Mouse (Mus musculus): Measurements from ENCODE around the gene Mfsd4b1.

The Mfsd4b1 gene

DNA sequence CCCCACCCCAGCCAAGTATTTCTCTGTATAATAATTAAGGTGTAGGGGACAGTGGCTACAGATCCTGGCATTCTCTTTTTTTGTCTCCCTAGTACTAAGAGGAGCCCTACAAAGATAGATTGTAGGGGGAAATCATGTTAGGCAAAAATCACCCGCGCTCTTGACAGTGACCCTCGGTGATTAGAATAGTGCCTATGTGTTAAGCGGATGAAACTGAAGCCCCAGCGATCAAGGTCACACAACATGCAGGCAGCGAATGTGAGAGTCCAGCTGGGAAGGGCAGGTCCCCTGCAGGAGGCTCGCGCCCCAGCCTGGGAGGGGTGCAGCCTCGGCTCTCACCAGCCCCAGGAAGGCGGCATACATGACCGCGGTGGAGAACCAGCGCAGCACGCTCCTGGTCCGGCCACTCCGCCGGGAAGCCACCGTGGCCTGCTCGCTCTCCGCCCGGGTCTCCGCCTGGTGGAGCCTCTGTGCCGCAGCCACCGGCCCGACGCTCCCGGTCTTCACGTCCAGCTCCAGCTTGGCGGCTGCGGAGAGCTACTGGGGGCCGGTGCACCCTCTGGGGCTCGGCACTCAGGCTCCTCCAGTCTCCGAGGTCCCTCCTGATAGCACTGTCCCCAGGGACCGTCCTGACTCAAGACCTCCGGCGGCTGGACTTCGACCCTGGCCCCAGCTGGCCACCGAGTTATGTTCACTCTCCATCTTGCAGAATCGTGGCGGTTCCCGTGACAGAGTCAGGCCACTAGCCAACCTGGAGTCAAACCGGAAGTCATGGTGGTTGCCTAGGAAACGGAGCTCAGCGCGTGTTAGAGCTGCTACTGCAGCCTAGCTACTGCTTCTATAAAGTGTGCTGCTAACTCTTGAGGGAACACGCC lies at the start of gene Mfsd4b1:
Gene Mfsd4b1, minus strand, starts transcription at position 715 of the 875 bp plus-strand sequence.
- 1% methylated on average over 46 of the region's 46 CpGs for WGBS

DNA sequence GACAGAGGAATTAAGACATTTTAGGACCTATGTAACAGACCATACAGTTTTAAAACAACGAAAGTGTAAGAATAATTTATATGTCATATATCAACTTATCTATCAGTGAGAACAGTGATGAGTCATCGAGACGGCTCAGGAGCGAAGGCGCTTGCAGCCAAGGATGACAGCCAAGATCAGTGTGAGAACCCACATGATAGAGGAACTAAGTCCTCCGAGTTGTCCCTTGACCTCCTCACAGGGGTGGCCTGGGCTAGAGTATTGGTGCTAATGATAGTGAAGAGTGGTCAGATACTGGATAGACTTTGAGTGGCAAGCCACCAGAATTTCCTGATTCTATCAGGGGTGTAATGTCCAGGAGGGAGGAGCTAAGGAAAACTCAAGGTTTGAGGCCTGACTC lies 48.5 kb upstream of the Mfsd4b1 start:
- WGBS, result 74% methylated on average over 6 of the region's 6 CpGs

DNA sequence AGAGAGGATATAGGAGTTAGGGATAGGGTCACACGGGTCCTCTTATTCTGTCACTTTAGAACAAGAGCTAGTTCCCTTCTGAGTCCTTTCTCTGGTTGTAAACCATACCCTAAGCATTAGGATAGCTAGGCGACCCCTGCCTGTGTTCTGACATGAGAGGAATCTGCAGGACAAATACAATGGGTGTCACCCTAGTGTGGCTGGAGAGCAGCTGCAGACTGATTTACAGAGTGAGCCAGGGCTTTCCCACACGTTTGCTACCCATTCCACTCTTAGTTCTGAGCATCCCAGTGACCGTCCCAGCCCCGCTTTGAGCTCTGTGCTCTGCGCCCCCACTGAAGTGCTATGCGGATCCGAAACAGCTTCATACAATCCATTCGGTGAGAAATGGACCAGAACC lies 45.6 kb upstream of the Mfsd4b1 start:
- WGBS, result 79% methylated on average over 9 of the region's 9 CpGs

DNA sequence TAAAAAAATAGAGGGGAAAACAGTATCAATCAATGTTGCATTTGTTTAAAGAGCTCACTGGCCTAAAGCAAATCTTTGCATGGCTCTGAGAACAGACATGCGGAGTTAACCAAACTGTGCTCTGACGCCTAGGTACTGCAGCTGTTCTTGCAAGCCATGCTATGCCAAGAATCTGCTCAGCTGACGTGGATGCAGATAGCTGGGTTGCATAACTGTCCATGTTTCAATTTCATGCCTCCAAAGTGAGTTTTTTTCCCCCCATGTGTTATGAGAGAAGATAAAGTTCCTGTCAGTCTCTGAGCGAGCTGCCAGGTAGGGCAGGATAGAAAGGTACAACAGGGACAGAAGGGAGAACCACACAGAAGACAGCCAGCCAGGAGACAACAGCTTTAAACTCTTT lies 44.2 kb upstream of the Mfsd4b1 start:
- WGBS, result 49% methylated on average over 4 of the region's 4 CpGs

DNA sequence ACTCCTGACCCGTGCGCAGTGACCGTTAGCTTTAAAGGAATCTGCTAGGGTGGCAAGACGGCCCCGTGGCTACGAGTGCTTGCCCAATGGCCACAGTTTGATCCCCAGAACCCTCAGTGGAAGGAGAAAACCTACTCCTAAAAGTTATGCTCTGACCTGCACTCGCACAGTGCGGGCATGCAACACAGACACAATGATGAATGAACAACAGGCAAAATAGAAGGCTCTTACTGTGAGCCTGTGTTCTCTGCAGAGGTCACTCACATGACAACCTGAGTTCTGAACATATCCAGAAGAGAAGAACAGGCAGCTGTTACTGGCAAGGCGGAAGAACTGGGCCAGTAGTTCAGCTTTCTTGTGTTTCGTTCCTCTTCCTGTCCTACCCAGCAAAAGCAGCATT lies 43.5 kb upstream of the Mfsd4b1 start:
- WGBS, result 81% methylated on average over 10 of the region's 10 CpGs

DNA sequence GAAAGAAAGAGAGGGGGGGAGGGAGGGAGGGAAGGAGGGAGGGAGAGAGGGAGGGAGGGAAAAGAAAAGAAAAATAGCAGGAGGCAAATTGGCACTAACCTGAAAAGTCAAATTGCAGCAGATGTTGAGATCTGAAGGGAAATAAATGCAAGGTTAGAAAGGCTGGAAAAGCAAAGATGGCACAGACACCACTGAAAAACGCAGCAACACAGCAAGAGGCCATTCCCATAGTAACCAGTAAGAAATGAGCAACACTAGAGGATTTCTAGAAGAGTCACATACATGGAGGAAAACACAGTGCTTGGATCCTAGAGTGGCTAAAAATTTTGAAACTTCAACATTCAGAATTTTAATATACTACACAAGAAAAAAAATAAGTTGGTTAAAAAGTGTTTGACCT lies 42.5 kb upstream of the Mfsd4b1 start:
- WGBS, result 63% methylated on average over 1 of the region's 1 CpGs

DNA sequence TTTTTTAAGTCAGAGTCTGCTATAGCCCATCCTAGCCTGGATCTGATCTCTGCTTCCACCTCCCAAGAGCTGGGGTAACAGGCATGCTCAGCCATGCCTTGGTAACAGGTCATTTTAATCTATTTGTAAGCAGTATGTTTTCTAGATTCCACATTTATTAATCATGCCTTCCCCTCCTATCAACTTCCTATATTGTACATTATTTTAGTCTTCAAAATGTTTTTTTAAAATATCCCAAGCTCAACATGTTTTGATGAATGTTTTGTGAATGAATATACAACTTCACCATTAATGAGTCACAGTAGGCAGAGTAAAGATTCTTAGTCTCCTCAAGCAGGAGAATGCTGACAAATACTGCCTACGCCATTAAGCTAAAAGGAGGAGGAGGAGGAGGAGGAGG lies 42.0 kb upstream of the Mfsd4b1 start:
- WGBS, result 75% methylated on average over 1 of the region's 1 CpGs

DNA sequence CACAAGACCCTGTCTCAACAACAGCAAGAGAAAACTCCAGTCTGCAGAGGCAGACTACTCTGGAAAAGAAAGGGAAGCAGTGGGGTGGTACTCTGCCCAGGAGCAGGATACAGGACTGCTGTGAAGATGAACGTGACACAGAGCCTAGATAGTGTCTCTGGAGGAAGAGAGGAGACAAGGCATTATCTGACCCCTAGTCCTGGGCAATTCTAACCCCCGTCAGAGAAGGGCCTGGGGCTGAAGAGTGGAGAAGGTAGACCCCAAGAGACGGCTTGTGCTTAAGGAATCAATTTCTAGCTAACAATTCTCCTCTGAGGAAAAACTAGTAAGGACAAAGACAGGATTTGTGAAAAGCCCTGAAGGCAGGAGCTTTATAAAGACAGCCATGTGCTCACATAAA lies 40.3 kb upstream of the Mfsd4b1 start:
- WGBS, result 80% methylated on average over 3 of the region's 3 CpGs

DNA sequence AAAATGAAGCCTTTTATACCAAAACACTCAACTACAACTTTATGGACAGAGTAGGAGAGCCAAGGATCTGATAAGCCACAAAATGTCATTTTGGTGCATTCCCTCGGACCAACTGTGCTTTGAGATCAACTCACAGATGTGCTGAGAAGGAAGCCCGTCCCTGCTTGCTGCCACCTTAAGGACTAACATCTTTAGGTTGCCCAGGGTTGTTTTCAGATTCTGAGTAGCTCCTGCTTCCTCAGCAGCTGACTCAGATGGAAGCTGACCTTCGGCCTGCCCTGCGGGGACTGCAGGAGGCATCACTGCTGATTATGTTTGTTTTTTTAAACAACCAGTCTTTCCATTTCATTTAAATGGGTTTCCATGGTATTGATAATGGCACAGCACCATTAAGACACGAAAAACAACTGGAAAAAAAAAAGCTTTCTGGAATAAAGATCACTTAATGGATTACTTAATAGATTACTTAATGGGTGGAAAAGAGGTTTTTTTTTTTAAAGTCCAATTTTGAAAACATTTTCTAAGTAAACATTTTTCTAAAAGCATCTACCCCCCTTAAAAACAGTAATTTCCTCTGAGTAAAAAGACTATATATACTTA lies 38.3 kb upstream of the Mfsd4b1 start:
- WGBS, result 71% methylated on average over 5 of the region's 5 CpGs

DNA sequence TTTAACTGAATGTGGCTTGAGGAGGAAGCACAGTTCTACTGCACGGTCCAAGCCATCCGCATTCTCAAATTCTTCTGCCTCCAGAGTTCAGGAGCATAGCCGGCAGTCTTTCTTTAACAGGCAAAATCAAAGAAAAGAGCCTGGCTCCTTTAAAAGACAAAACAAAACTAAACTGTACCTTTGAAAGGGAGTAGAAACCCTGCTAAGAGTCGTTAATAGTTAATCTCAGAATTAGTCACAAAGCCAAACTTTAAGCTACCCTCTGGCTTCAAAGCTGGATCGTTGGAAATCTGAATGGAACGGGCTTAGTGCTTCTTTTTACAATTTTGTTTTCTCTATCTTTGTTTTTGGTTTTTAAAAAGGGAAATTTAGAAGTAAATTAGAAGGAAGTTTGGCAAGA lies 37.7 kb upstream of the Mfsd4b1 start:
- 64% methylated on average over 6 of the region's 6 CpGs for WGBS

DNA sequence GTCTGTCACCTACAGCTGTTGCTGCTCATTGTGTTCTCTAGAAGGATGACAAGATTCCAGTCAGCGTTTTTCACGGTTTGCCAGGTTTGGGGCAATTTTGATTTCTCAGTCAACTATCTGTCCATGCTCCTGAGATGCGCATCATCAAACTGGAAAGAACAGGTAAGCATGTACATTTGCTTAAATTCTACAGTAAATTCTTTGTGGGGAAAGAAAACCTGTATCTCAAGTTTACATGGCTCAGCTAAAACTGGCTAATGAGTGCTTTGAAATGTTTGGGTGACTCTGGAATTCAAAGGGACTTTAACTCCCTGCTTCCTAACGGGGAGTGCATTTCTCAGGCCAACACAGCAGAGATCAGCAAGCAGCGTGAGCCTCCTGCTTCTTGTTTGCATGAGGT lies 36.9 kb upstream of the Mfsd4b1 start:
- 96% methylated on average over 5 of the region's 5 CpGs for WGBS

DNA sequence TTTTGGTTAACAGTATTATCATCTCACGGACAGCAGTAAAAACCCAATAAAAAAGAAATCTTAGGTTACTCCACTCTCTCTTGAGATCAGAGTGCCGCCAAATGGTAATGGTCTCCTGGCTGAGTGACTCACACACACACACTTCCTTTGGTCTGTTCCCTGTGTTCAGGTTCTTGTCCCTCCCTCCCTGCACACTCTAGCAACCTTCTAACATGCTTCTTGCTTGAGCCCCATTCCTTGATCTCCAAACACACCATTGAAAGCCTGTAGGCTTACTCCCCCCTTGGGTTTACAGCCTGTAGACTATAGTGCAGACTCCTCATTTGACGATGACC lies 33.7 kb upstream of the Mfsd4b1 start:
- 93% methylated on average over 3 of the region's 3 CpGs for WGBS

DNA sequence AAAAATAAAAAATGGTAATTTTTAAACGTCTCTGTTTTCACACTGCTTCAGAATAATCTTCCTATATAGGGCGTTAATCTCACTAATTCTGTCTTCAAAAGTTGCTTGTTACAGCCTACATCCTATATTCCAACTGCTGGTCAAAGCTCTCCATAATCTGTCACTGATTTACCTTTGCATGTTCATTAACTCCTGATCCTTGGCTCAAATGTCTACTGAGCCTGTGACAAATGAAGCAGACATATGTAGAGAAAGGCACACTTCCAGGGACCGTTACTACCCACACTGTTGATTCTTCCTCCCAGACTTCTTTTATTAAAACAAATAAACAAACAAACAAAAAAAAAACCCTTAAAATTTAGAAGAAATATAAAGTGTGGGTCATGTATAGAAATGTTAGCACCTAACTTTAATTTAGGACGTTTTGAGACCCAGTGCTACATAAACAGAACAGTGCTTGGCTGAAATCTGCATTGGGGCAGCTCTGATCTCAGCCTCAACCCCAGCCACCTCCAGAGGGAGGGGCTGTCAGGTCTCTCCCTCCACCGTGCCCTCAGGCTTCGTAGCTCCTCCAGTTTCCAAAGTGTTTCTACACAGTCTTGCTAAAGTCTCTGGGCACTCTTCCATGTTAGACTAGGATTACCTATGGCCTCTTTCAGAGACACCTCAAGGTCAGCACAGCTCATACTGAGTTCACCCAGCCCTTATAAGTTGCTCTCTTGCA lies 33.2 kb upstream of the Mfsd4b1 start:
- WGBS, result 76% methylated on average over 6 of the region's 6 CpGs

DNA sequence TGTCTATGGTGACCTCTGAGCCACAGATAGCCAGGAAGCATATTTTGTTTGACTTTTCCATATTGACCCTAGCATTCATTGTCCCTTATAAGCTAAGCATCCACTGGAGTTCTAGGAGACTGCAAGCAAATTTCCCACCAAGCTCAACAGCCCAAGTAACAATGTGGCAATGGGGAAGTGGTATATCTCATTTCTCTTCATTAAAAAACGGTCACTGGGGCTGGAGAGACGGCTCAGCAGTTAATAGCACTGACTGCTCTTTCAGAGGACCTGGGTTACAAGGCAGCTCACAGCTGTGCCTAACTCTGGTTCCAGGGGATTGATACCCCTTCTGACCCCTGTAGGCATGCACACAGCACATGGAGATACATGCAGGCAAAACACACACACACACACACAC lies 32.5 kb upstream of the Mfsd4b1 start:
- 80% methylated on average over 2 of the region's 2 CpGs for WGBS

DNA sequence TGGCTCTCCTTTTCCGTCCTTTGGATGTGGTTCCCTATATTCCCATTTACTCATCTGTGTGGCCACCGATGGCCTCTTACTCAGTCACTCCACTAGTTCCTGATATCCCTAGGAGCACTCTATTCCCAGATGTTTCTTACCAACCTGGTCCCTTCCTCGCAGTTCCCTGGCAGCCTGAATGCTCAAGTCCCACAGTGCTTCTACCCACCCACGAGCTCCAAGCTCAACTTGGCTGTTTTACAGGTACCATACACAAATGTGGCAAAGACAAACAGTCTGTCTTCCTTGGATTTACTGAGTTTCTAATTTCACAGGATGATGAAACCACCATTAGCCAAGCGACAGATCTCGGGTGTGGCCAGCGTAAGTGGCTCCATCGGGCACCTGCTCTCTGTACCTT lies 29.4 kb upstream of the Mfsd4b1 start:
- WGBS, result 70% methylated on average over 8 of the region's 8 CpGs

DNA sequence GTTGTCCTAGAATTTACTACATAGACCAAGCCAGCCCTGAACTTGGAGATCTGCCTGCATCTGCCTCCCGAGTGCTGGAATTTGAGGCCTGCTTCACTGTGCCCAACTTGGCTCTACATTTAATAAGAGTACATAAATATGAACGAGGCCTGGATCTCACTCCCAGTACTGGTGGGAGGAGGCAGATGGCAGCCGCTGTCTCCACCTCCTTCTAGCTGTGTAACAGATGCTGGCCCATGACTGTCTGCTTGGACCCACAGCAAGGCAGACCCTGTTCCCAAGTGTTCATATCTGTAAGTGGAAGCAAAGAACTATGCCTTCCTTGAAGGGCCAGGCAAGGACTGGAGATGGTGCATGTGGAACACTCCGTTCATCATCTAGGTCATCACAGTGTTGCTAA lies 28.8 kb upstream of the Mfsd4b1 start:
- WGBS, result 54% methylated on average over 4 of the region's 4 CpGs

DNA sequence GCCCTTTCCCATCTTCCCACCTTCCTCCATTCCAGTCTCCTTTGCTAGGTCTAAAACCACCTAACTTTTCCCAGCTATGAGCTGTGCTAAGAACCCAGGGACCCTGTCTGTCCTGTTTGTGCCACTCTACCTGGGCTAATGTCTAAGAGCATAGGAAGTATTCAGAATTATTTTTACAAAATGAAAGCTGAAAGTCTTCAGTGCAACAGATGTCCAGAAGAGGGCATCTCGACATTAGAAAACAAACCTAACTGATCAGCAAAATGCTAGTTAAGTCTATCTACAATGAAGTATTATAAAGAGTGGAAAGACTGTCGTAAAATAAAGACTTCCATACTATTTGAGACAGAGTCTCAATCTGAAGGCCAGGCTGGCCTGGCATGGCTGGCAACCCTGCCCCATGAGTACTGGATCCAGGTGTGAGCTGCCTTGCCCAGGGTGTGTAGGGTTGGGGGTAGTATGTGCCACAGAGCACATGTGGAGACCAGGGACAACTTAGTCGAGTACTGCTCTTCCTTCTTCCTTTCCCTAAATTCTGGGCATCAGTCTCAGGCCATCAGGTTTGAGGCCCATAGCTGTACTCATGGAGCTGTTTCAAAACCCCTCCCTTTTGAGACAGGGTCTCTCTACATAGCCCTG lies 28.3 kb upstream of the Mfsd4b1 start:
- WGBS, result 50% methylated on average over 3 of the region's 3 CpGs

DNA sequence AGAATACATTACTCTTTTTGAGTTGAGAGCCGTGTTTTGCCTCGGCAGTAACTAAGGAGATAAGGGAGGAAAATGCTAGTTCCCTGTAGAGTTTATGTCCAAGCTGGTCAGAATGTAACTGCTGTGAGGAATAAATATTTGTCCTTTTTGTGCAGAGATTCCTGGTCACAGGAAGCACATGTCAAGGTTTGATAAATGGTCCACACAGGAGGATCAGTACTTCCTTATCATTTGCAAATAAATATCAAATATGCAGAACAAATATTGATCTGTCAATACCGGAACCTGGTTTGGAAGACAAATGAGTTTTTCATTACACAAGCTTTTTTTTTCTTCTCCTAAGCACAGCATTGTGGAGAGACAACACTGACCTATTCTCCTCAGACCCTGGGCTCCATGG lies 26.9 kb upstream of the Mfsd4b1 start:
- 82% methylated on average over 3 of the region's 3 CpGs for WGBS

DNA sequence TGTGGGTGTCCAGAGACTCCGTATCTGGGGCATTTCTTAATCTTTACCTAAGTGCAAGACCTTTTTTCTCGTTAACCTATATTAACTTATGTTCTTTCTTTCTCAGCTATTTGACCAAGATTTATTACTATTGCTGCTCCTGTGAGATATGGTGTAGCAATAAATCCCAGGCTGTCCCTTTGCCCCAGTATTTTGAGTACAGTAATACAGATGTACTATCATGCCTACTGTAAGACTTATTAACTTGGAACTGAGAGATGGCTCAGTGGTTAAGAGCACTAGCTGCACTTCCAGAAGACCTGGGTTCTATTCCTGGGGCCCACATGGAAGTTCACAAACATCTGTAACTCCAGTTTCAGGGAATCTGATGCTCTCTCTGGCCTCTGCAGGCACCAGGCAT lies 25.7 kb upstream of the Mfsd4b1 start:
- WGBS, result 94% methylated on average over 2 of the region's 2 CpGs

DNA sequence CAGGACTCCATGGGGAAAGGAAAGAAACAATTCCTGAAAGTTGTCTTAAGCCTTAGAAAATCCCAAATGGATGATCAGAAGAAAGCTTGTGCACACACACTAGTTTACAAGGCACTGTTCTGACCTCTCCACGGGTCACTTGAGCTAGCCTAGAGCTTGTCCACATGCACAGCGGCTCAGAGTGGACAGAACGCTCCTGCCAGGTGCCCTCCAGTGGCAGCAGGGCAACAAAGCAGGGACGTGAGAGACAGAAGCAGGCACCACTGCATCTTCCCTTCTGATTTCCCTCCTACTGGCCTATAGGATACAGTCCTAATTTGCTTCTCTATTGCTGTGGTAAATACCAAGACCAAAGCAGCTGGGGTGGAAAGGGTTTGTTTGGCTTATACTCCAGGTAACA lies 16.3 kb upstream of the Mfsd4b1 start:
- 39% methylated on average over 4 of the region's 4 CpGs for WGBS

DNA sequence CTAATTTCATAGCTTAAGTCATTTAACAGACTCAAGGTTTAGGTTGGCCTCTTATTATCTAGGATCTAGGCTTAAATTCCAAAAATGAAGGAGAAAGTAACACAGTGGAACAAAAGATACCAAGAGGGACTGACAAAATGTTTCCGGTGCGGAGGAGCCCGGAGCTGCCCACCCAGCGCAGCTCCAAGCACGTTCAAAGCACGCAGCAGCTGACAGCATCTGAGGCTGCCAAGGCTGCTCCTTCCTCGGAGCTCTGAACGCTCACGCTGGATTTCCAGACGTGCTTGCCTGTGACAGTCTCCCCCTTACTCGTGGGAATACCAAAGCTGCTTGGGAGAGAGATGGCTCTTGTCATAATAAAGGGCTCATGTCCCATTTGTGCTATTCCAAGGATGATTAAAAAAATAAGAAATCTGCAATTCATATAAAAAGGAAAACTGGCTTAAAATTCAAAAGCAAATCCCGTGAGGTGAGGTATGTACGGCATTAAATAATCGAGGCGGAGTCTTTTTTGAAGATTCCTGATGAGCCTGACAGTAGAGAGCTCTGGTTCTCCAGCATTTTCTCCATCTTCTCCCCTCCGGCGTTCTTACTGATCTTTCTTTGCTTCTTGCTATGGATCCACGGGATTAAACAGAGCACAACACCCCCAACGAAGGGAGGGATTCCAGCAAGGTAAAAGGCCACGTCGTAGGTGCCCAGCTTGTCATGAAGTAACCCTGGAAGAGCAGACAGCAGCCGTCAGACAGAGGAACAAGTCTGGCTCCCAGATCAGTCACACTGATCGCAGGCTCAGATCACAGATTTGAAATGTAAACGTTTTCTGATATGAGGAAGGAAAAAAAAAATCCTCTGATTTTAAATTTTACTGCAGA lies 11.9 kb upstream of the Mfsd4b1 start:
- 42% methylated on average over 24 of the region's 24 CpGs for WGBS

DNA sequence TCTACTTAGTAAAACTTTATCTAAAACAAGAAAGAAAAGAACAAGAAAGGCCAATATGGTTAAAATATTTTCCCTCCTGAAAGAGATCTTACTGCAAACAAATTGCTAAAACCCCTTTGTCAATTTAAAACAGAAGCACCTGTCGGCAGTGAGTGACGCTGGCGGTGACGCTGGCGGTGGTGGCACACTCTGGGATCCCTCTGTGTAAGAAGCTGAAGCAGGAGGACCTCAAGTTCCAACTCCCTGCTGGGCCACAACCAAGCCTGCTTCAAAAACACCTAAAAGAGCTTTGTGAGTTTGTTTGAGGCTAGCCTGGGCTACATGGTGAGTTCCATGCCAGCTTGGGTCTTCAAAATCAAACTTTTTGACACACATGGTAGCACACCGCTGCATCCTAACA lies 9.9 kb upstream of the Mfsd4b1 start:
- 99% methylated on average over 6 of the region's 6 CpGs for WGBS
